Mouse (Mus musculus) hematopoietic stem cell, adult 5-6 weeks (primary cell): Measurements from ENCODE around the gene Ddx46. TPM values are rescaled to one million over a fixed set of nuclear protein-coding genes. Genes with fewer than 3 reads are reported as not detected.
"Not testable (repeated sequence)": the region's sequence is repeated elsewhere in the genome, so short reads cannot be mapped to it uniquely, and the experiment has no call there.

Experiments used
- ATAC-seq, 2 experiments: fragments of 125-278 bp in 1 of 2; replicated peaks in 1 of 2; 2 replicates each; pipeline ENCODE4 v1.8.0; 2016 to 2017; ENCODE audit warnings: inconsistent platforms in 2 of 2, mild to moderate bottlenecking in 2 of 2, moderate number of reproducible peaks in 2 of 2, low read depth in 1 of 2, moderate TSS enrichment in 1 of 2; ENCODE audit not compliant: low FRiP score in 2 of 2, poor library complexity in 2 of 2, severe bottlenecking in 2 of 2, insufficient read depth in 1 of 2, low TSS enrichment in 1 of 2
- total RNA-seq: library from RNA; stranded (forward); fragments of 172-1452, 232-1000 nt; gene quantifications from 2 replicates; pipeline ENCODE4 v1.2.3, GENCODE M21; 2017

Gene Ddx46
- total RNA-seq, 1 experiment from 2014 or later: 109 TPM

GRCm38 (mm10) chr13:55694110-55694509 lies 59.3 kb downstream of the Ddx46 start:
- no peak for ATAC-seq

GRCm38 (mm10) chr13:55695989-55696388 lies 61.2 kb downstream of the Ddx46 start:
- not testable (repeated sequence) for ATAC-seq

- no peak for ATAC-seq
Measured at GRCm38 (mm10) chr13:55704301-55704700, 69.5 kb downstream of the Ddx46 start.

GRCm38 (mm10) chr13:55712846-55713245 lies 78.0 kb downstream of the Ddx46 start:
- no peak for ATAC-seq

GRCm38 (mm10) chr13:55714501-55715166 lies 79.8 kb downstream of the Ddx46 start, which contains the start of gene Txndc15:
TSS of gene Txndc15 (plus strand) at chr13:55714650.
- ATAC-seq: peak; percentile 91 to 95

GRCm38 (mm10) chr13:55715167-55715512 lies 80.3 kb downstream of the Ddx46 start:
- no peak for ATAC-seq

GRCm38 (mm10) chr13:55715908-55716510 lies 81.2 kb downstream of the Ddx46 start:
- no peak for ATAC-seq

GRCm38 (mm10) chr13:55721516-55721915 lies 86.7 kb downstream of the Ddx46 start:
- no peak for ATAC-seq

- no peak for ATAC-seq
Measured at GRCm38 (mm10) chr13:55721995-55722394, 87.2 kb downstream of the Ddx46 start.

- ATAC-seq: no peak
Measured at GRCm38 (mm10) chr13:55726598-55727119, 91.8 kb downstream of the Ddx46 start.

- ATAC-seq: peak; percentile 67 to 74
Measured at GRCm38 (mm10) chr13:55727120-55727838, 92.5 kb downstream of the Ddx46 start, which contains the start of gene Pcbd2. TSS of gene Pcbd2 (plus strand) at chr13:55727368.

GRCm38 (mm10) chr13:55727839-55728238 lies 93.0 kb downstream of the Ddx46 start:
- peak; percentile 79 to 80 for ATAC-seq

- ATAC-seq: no peak
Measured at GRCm38 (mm10) chr13:55730716-55731115, 95.9 kb downstream of the Ddx46 start.

Other genes starting within 250 kb of the Ddx46 start
- gene Slc34a1, start 236.8 kb upstream of the Ddx46 start, total RNA-seq: not detected in 2 replicates
- not detected in 2 replicates for gene Pfn3, start 219.8 kb upstream of the Ddx46 start, total RNA-seq
- gene F12, start 208.2 kb upstream of the Ddx46 start, total RNA-seq: not detected in 2 replicates
- gene Grk6, start 190.0 kb upstream of the Ddx46 start, total RNA-seq: 77.8 and 80.9 TPM in 2 replicates
- 0.25 TPM in 1 of 2 replicates, not detected in the other for gene Prr7, start 170.8 kb upstream of the Ddx46 start, total RNA-seq
- gene Dbn1, start 146.9 kb upstream of the Ddx46 start, total RNA-seq: 0.60 and 2.3 TPM in 2 replicates
- 8.1 and 10.0 TPM in 2 replicates for gene Pdlim7, start 121.4 kb upstream of the Ddx46 start, total RNA-seq
- gene Dok3, start 105.7 kb upstream of the Ddx46 start, total RNA-seq: 4.1 and 15.5 TPM in 2 replicates
- 53.7 and 58.2 TPM in 2 replicates for gene Ddx41, start 98.4 kb upstream of the Ddx46 start, total RNA-seq
- 25.6 and 35.0 TPM in 2 replicates for gene Fam193b, start 63.9 kb upstream of the Ddx46 start, total RNA-seq
- 100 and 114 TPM in 2 replicates for gene Tmed9, start 61.3 kb upstream of the Ddx46 start, total RNA-seq
- gene B4galt7, start 35.1 kb upstream of the Ddx46 start, total RNA-seq: 7.6 and 8.3 TPM in 2 replicates
- gene Caml, start 12.0 kb upstream of the Ddx46 start, total RNA-seq: 56.5 and 58.0 TPM in 2 replicates
- 42.1 and 47.4 TPM in 2 replicates for gene B230219D22Rik, start 58.1 kb downstream of the Ddx46 start, total RNA-seq
- gene Txndc15, start 79.6 kb downstream of the Ddx46 start, total RNA-seq: 38.1 and 46.1 TPM in 2 replicates
- 4.5 and 26.2 TPM in 2 replicates for gene Pcbd2, start 92.3 kb downstream of the Ddx46 start, total RNA-seq
- gene Catsper3, start 149.5 kb downstream of the Ddx46 start, total RNA-seq: 1.5 TPM in 1 of 2 replicates, not detected in the other
- not detected in 2 replicates for gene Pitx1, start 201.2 kb downstream of the Ddx46 start, total RNA-seq